Mouse (Mus musculus) liver, adult 2 months (tissue): ENCODE results near the gene Cxcl12. TPM values are rescaled to one million over a fixed set of nuclear protein-coding genes. Genes with fewer than 3 reads are reported as not detected.

Experiments
- DNase-seq: peaks from one replicate; pipeline ENCODE4 v3.0.0-alpha.2; 2011; ENCODE audit warnings: low read depth, low spot score; ENCODE audit errors: extremely low read depth
- H3K27ac ChIP-seq: fragments of 200-500 bp; replicated peaks from 2 replicates; pipeline ENCODE4 v1.5.1; 2012; ENCODE audit warnings: low read depth, mild to moderate bottlenecking, control low read depth, inconsistent platforms, low read length; ENCODE audit not compliant: insufficient read depth
- H3K27me3 ChIP-seq: fragments of 200-500 bp; 2 replicates; pipeline ENCODE4 v1.6.1; 2012; ENCODE audit warnings: mild to moderate bottlenecking, moderate library complexity, low read length, inconsistent platforms; ENCODE audit not compliant: control insufficient read depth, insufficient read depth
- H3K36me3 ChIP-seq: fragments of 200-500 bp; 2 replicates; pipeline ENCODE4 v1.6.1; 2012; ENCODE audit warnings: low read length, inconsistent platforms; ENCODE audit not compliant: control insufficient read depth, insufficient read depth
- H3K4me1 ChIP-seq: fragments of 200-500 bp; 2 replicates; pipeline ENCODE4 v1.6.1; 2011; ENCODE audit warnings: low read length; ENCODE audit not compliant: control insufficient read depth, insufficient read depth
- H3K4me3 ChIP-seq: fragments of 200-500 bp; 2 replicates; pipeline ENCODE4 v1.5.1; 2011; ENCODE audit warnings: low read depth, mild to moderate bottlenecking, control low read depth, low read length, moderate library complexity; ENCODE audit not compliant: insufficient read depth
- H3K79me2 ChIP-seq: fragments of 200-500 bp; 2 replicates; pipeline ENCODE4 v1.6.1; 2012; ENCODE audit warnings: inconsistent platforms, mild to moderate bottlenecking, low read length, moderate library complexity; ENCODE audit not compliant: control insufficient read depth, insufficient read depth
- H3K9ac ChIP-seq: fragments of 200-500 bp; 2 replicates; pipeline ENCODE4 v1.6.1; 2012; ENCODE audit warnings: low read depth, mild to moderate bottlenecking, control low read depth, inconsistent platforms, low read length
- CTCF ChIP-seq: fragments of 200-500 bp; IDR thresholded peaks from 2 replicates; pipeline ENCODE4 v1.5.1; 2011; ENCODE audit warnings: low read depth, low read length, control low read depth
- POLR2A ChIP-seq: fragments of 200-500 bp; IDR thresholded peaks from 2 replicates; pipeline ENCODE4 v1.6.1; 2011; ENCODE audit warnings: low read length, control low read depth; ENCODE audit not compliant: insufficient read depth; ENCODE audit errors: extremely low read depth
- WGBS: fragments of 180-500 bp; shearing (Covaris S2); methylation state at CpG from one replicate; pipeline ENCODE4 v1.1.7; 2018; 5-methylcytosine and 5-hydroxymethylcytosine counted together
- polyA plus RNA-seq: library from polyadenylated mRNA; depleted of rRNA; stranded (reverse); fragments of >200 nt; gene quantifications from 2 replicates; pipeline ENCODE4 v1.2.3, GENCODE M21; 2012; rRNA removed
- total RNA-seq: library from RNA; depleted of rRNA; stranded (reverse); fragments of >200 nt; gene quantifications from 2 replicates; pipeline ENCODE4 v1.2.3, GENCODE M21; 2014; rRNA removed

Gene Cxcl12
- 119 and 166 TPM in 2 replicates for total RNA-seq
- 300 and 346 TPM in 2 replicates for polyA plus RNA-seq

GRCm38 (mm10) chr6:117168321-117169011, at the start of gene Cxcl12:
TSS of gene Cxcl12 (plus strand) at chr6:117168535.
- H3K9ac ChIP-seq = peak within 1 kb of the TSS; percentile 96
- H3K27me3 ChIP-seq = no peaks in the 10 kb centered on the region
- TF ChIP-seq POLR2A (peak; percentile 98), CTCF (no peak)
- H3K36me3 ChIP-seq = peaks cover 13% of the 10 kb centered on the region
- peak within 1 kb of the TSS; percentile 94 for H3K27ac ChIP-seq
- peaks cover 20% of the 10 kb centered on the region for H3K4me1 ChIP-seq
- H3K79me2 ChIP-seq = peaks cover 7% of the 10 kb centered on the region; the same call in 1 of the 2 replicates
- peak within 1 kb of the TSS; percentile 89 for H3K4me3 ChIP-seq
- WGBS = under 1% methylated on average over 64 of the region's 64 CpGs
- peak; percentile 88 for DNase-seq

GRCm38 (mm10) chr6:117122074-117122473, 46.3 kb upstream of the Cxcl12 start:
- Histone ChIP-seq H3K27me3 (no peaks in the 10 kb centered on the region), H3K4me1 (no peaks in the 10 kb centered on the region), H3K36me3 (no peaks in the 10 kb centered on the region), H3K27ac (no peak overlapping the region), H3K79me2 (no peaks in the 10 kb centered on the region), H3K4me3 (no peak overlapping the region), H3K9ac (no peak overlapping the region)
- WGBS = 96% methylated on average over 3 of the region's 3 CpGs
- TF ChIP-seq CTCF (no peak), POLR2A (no peak)
- no peak for DNase-seq

GRCm38 (mm10) chr6:117126356-117126755, 42.0 kb upstream of the Cxcl12 start:
- no peak for TF ChIP-seq POLR2A
- TF ChIP-seq CTCF = no peak
- 81% methylated on average over 1 of the region's 1 CpGs for WGBS
- no peaks in the 10 kb centered on the region for H3K36me3 ChIP-seq
- H3K4me1 ChIP-seq = no peaks in the 10 kb centered on the region
- no peak overlapping the region for H3K27ac ChIP-seq
- DNase-seq = no peak
- H3K27me3 ChIP-seq = no peaks in the 10 kb centered on the region
- no peak overlapping the region for H3K9ac ChIP-seq
- H3K4me3 ChIP-seq = no peak overlapping the region
- no peaks in the 10 kb centered on the region for H3K79me2 ChIP-seq

GRCm38 (mm10) chr6:117129443-117129842, 38.9 kb upstream of the Cxcl12 start:
- Histone ChIP-seq H3K79me2 (no peaks in the 10 kb centered on the region), H3K36me3 (no peaks in the 10 kb centered on the region), H3K27ac (no peak overlapping the region), H3K4me3 (no peak overlapping the region), H3K27me3 (no peaks in the 10 kb centered on the region), H3K4me1 (no peaks in the 10 kb centered on the region), H3K9ac (no peak overlapping the region)
- TF ChIP-seq CTCF = no peak
- WGBS = 81% methylated on average over 4 of the region's 4 CpGs
- no peak for DNase-seq

GRCm38 (mm10) chr6:117130680-117131111, 37.6 kb upstream of the Cxcl12 start:
- Histone ChIP-seq H3K4me3 (no peak overlapping the region), H3K27me3 (no peaks in the 10 kb centered on the region), H3K36me3 (no peaks in the 10 kb centered on the region), H3K27ac (no peak overlapping the region), H3K4me1 (no peaks in the 10 kb centered on the region), H3K9ac (no peak overlapping the region), H3K79me2 (no peaks in the 10 kb centered on the region)
- TF ChIP-seq CTCF = no peak
- no peak for TF ChIP-seq POLR2A
- WGBS = 76% methylated on average over 15 of the region's 15 CpGs
- DNase-seq = no peak

GRCm38 (mm10) chr6:117134526-117134925, 33.8 kb upstream of the Cxcl12 start:
- 62% methylated on average over 4 of the region's 4 CpGs for WGBS
- 0 out of 2 replicates have a peak overlapping the region, but pooled peaks have one; percentile 9 for H3K27ac ChIP-seq
- no peak overlapping the region for H3K9ac ChIP-seq
- peak; percentile 19 for DNase-seq
- no peaks in the 10 kb centered on the region for H3K27me3 ChIP-seq
- TF ChIP-seq CTCF (no peak), POLR2A (no peak)
- H3K4me1 ChIP-seq = no peaks in the 10 kb centered on the region
- no peak overlapping the region for H3K4me3 ChIP-seq
- H3K36me3 ChIP-seq = no peaks in the 10 kb centered on the region
- H3K79me2 ChIP-seq = no peaks in the 10 kb centered on the region
